Mouse (Mus musculus): ENCODE measurements around the gene Ccdc51. TPM values are rescaled to one million over a fixed set of nuclear protein-coding genes. Genes with fewer than 3 reads are reported as not detected.

Gene Ccdc51
- total and polyA plus RNA-seq, 3 experiments = 15.1 to 28.4 TPM; not detected in 1

GRCm38 (mm10) chr9:109051651-109052489 lies 30.4 kb upstream of the Ccdc51 start:
- no peak for DNase-seq (ENCODE audit: low read depth, low spot score)
- no peak overlapping the region for H3K4me3 ChIP-seq (ENCODE audit: control insufficient read depth in 1 of 2, insufficient read depth in 1 of 2, low read depth in 2 of 2, low read length in 2 of 2)
- peaks cover 0 to 11% of the 10 kb centered on the region in 2 experiments; a peak in 2 of 4 replicates for H3K36me3 ChIP-seq (ENCODE audit: control insufficient read depth in 1 of 2, insufficient read depth in 2 of 2, low read length in 2 of 2)
- H3K9me3 ChIP-seq (replicated peaks; ENCODE audit: insufficient read depth, low read length) = no peaks in the 10 kb centered on the region
- H3K27me3 ChIP-seq (ENCODE audit: control insufficient read depth in 1 of 2, insufficient read depth in 2 of 2, low read length in 2 of 2) = no peaks in the 10 kb centered on the region
- no peak overlapping the region for H3K27ac ChIP-seq (ENCODE audit: control insufficient read depth, low read depth, low read length)
- peaks cover 3 to 12% of the 10 kb centered on the region in 2 experiments; a peak in 3 of 4 replicates for H3K4me1 ChIP-seq (ENCODE audit: control insufficient read depth in 1 of 2, insufficient read depth in 2 of 2, low read length in 2 of 2)
- TF ChIP-seq POLR2AphosphoS2 (IDR thresholded peaks at IDR 0.05; ENCODE audit: low read length) = no peak
- no peak for TF ChIP-seq ETS1 (IDR thresholded peaks at IDR 0.05; ENCODE audit: low read depth, low read length)
- no peak for TF ChIP-seq NRF1 (IDR thresholded peaks at IDR 0.05; ENCODE audit: insufficient read depth, low read depth, low read length, poor library complexity, severe bottlenecking)
- no peak for TF ChIP-seq BHLHE40 (IDR thresholded peaks at IDR 0.05; ENCODE audit: borderline replicate concordance, low read depth, low read length)
- no peak for TF ChIP-seq CHD2 (IDR thresholded peaks at IDR 0.05; ENCODE audit: low read length)
- no peak for TF ChIP-seq ZC3H11A (IDR thresholded peaks at IDR 0.05; ENCODE audit: low read depth, low read length)
- TF ChIP-seq RCOR1 (IDR thresholded peaks at IDR 0.05; ENCODE audit: low read depth, low read length) = no peak
- no peak for TF ChIP-seq EP300 (IDR thresholded peaks at IDR 0.05; ENCODE audit: low read depth in 1 of 2, low read length in 2 of 2)
- TF ChIP-seq MAZ (IDR thresholded peaks at IDR 0.05; ENCODE audit: low read depth, low read length) = no peak
- H3K9ac ChIP-seq (ENCODE audit: control insufficient read depth, low read depth, low read length, poor library complexity, severe bottlenecking) = no peak overlapping the region
- peaks cover 2% of the 10 kb centered on the region; the same call in 1 of the 2 replicates for H3K79me2 ChIP-seq (ENCODE audit: control insufficient read depth, insufficient read depth, low read length, poor library complexity)

GRCm38 (mm10) chr9:109052490-109053260 lies 29.6 kb upstream of the Ccdc51 start:
- Histone ChIP-seq H3K36me3 (ENCODE audit: control insufficient read depth in 1 of 2, insufficient read depth in 2 of 2, low read length in 2 of 2) (peaks cover 0 to 19% of the 10 kb centered on the region in 2 experiments; a peak in 2 of 4 replicates), H3K9ac (ENCODE audit: control insufficient read depth, low read depth, low read length, poor library complexity, severe bottlenecking) (no peak overlapping the region), H3K27ac (ENCODE audit: control insufficient read depth, low read depth, low read length) (no peak overlapping the region), H3K79me2 (ENCODE audit: control insufficient read depth, insufficient read depth, low read length, poor library complexity) (peaks cover 2% of the 10 kb centered on the region; the same call in 1 of the 2 replicates), H3K9me3 (replicated peaks; ENCODE audit: insufficient read depth, low read length) (no peaks in the 10 kb centered on the region), H3K4me1 (ENCODE audit: control insufficient read depth in 1 of 2, insufficient read depth in 2 of 2, low read length in 2 of 2) (peaks cover 5 to 19% of the 10 kb centered on the region in 2 experiments), H3K27me3 (ENCODE audit: control insufficient read depth in 1 of 2, insufficient read depth in 2 of 2, low read length in 2 of 2) (no peaks in the 10 kb centered on the region), H3K4me3 (ENCODE audit: control insufficient read depth in 1 of 2, insufficient read depth in 1 of 2, low read depth in 2 of 2, low read length in 2 of 2) (no peak overlapping the region)
- DNase-seq (ENCODE audit: low read depth, low spot score) = no peak
- TF ChIP-seq NRF1 (IDR thresholded peaks at IDR 0.05; ENCODE audit: insufficient read depth, low read depth, low read length, poor library complexity, severe bottlenecking) (no peak), RCOR1 (IDR thresholded peaks at IDR 0.05; ENCODE audit: low read depth, low read length) (no peak), MYB (IDR thresholded peaks at IDR 0.05; ENCODE audit: low read depth, low read length) (no peak), ZKSCAN1 (IDR thresholded peaks at IDR 0.05; ENCODE audit: low read depth, low read length) (no peak), JUND (IDR thresholded peaks at IDR 0.05; ENCODE audit: low read depth, low read length) (no peak), ZC3H11A (IDR thresholded peaks at IDR 0.05; ENCODE audit: low read depth, low read length) (no peak), MAFK (IDR thresholded peaks at IDR 0.05; ENCODE audit: borderline replicate concordance, low read depth, low read length) (no peak), POLR2A (IDR thresholded peaks at IDR 0.05; ENCODE audit: control insufficient read depth in 1 of 2, insufficient read depth in 1 of 2, low read depth in 1 of 2, low read length in 2 of 2, poor library complexity in 1 of 2) (no peak), CHD1 (IDR thresholded peaks at IDR 0.05; ENCODE audit: low read depth, low read length) (no peak), USF2 (IDR thresholded peaks at IDR 0.05; ENCODE audit: borderline replicate concordance in 1 of 2, insufficient read depth in 1 of 2, low read depth in 1 of 2, low read length in 2 of 2) (no peak), TCF12 (IDR thresholded peaks at IDR 0.05; ENCODE audit: low read depth, low read length) (no peak), TBP (IDR thresholded peaks at IDR 0.05; ENCODE audit: low read depth, low read length) (no peak), GATA1 (IDR thresholded peaks at IDR 0.05; ENCODE audit: low read depth, low read length) (no peak), MEF2A (IDR thresholded peaks at IDR 0.05; ENCODE audit: extremely low read depth, insufficient replicate concordance, low read depth, low read length, poor library complexity, severe bottlenecking) (no peak), ELF1 (IDR thresholded peaks at IDR 0.05; ENCODE audit: low read depth, low read length) (no peak), HCFC1 (IDR thresholded peaks at IDR 0.05; ENCODE audit: low read depth, low read length) (no peak), MYC (IDR thresholded peaks at IDR 0.05; ENCODE audit: low read depth, low read length) (no peak), POLR2AphosphoS2 (IDR thresholded peaks at IDR 0.05; ENCODE audit: low read length) (no peak)

Measured in MEL (cell line).